Mouse (Mus musculus): ENCODE data around the gene Ugt1a9.

GRCm38 (mm10) chr1:88081670-88082069 lies 11.1 kb downstream of the Ugt1a9 start:
- TF ChIP-seq CTCF (IDR thresholded peaks at IDR 0.05; ENCODE audit: extremely low read depth, insufficient read depth, insufficient read length, insufficient replicate concordance) (no peak), POLR2A (IDR thresholded peaks at IDR 0.05; ENCODE audit: low read depth, low read length) (no peak)
